Mouse (Mus musculus) subcutaneous adipose tissue, adult 2 months (tissue): Measurements from ENCODE around the gene Cstf1. TPM values are rescaled to one million over a fixed set of nuclear protein-coding genes. Genes with fewer than 3 reads are reported as not detected.

Source experiments
- polyA plus RNA-seq: library from polyadenylated mRNA; depleted of rRNA; stranded (reverse); fragments of >200 nt; gene quantifications from 2 replicates; pipeline ENCODE4 v1.2.3, GENCODE M21; 2012; ENCODE audit warnings: low replicate concordance; rRNA removed

Gene Cstf1
- 32.0 and 52.0 TPM in 2 replicates for polyA plus RNA-seq

GRCm38 (mm10) chr2:172370411-172371223, at the start of gene Cstf1, which contains the start of gene Aurka:
Gene Cstf1, plus strand, starts transcription at chr2:172370681.
Gene Aurka, minus strand, starts transcription at chr2:172370535.

GRCm38 (mm10) chr2:172345258-172345738, 25.2 kb upstream of the Cstf1 start, which contains the start of gene Fam210b:
Gene Fam210b, plus strand, starts transcription at chr2:172345565.

GRCm38 (mm10) chr2:172393391-172394051, 23.0 kb downstream of the Cstf1 start, which contains the start of gene Cass4:
Gene Cass4, plus strand, starts transcription at chr2:172393794.

Other genes with a start within 250 kb of the Cstf1 start
- not detected in 2 replicates for gene Mc3r, start 122.2 kb upstream of the Cstf1 start, polyA plus RNA-seq
- gene Fam210b, start 25.1 kb upstream of the Cstf1 start, polyA plus RNA-seq = 12.8 and 13.9 TPM in 2 replicates
- gene Aurka, start 146 bp upstream of the Cstf1 start, polyA plus RNA-seq = 2.2 and 10.3 TPM in 2 replicates
- 1.4 and 1.6 TPM in 2 replicates for gene Cass4, start 23.1 kb downstream of the Cstf1 start, polyA plus RNA-seq
- gene Rtf2, start 69.9 kb downstream of the Cstf1 start, polyA plus RNA-seq = 63.8 and 100 TPM in 2 replicates
- gene Gcnt7, start 87.9 kb downstream of the Cstf1 start, polyA plus RNA-seq = not detected in 2 replicates
- gene Fam209, start 101.8 kb downstream of the Cstf1 start, polyA plus RNA-seq = not detected in 2 replicates
- 0.95 TPM in 1 of 2 replicates, not detected in the other for gene Tfap2c, start 178.9 kb downstream of the Cstf1 start, polyA plus RNA-seq